Mouse (Mus musculus) olfactory bulb, adult 2 months (tissue): ENCODE data around the gene Olfr373. TPM values are rescaled to one million over a fixed set of nuclear protein-coding genes. Genes with fewer than 3 reads are reported as not detected.
"Not testable (repeated sequence)": the region's sequence is repeated elsewhere in the genome, so short reads cannot be mapped to it uniquely, and the experiment has no call there.

Source experiments
- H3K27ac ChIP-seq: fragments of 200-500 bp; 2 replicates; pipeline ENCODE4 v1.5.1; 2012; ENCODE audit warnings: low read depth, low read length; ENCODE audit not compliant: insufficient read depth
- H3K4me1 ChIP-seq: fragments of 200-500 bp; 2 replicates; pipeline ENCODE4 v1.6.1; 2012; ENCODE audit warnings: low read length; ENCODE audit not compliant: control insufficient read depth, insufficient read depth
- H3K4me3 ChIP-seq: fragments of 200-500 bp; 2 replicates; pipeline ENCODE4 v1.5.1; 2012; ENCODE audit warnings: mild to moderate bottlenecking, low read depth, low read length, moderate library complexity; ENCODE audit not compliant: insufficient read depth
- CTCF ChIP-seq: fragments of 200-500 bp; IDR thresholded peaks from 2 replicates; pipeline ENCODE4 v1.5.1; 2012; ENCODE audit warnings: low read depth, mild to moderate bottlenecking, low read length, moderate library complexity; ENCODE audit not compliant: insufficient read depth
- POLR2A ChIP-seq: fragments of 200-500 bp; IDR thresholded peaks from 2 replicates; pipeline ENCODE4 v1.6.1; 2012; ENCODE audit warnings: mild to moderate bottlenecking, low read depth, low read length, moderate library complexity; ENCODE audit not compliant: insufficient read depth
- WGBS: fragments of 180-500 bp; shearing (Covaris S2); methylation state at CpG from one replicate; pipeline ENCODE4 v1.1.7; 2018; 5-methylcytosine and 5-hydroxymethylcytosine counted together
- polyA plus RNA-seq: library from polyadenylated mRNA; stranded (reverse); fragments of >200 nt; gene quantifications from 2 replicates; pipeline ENCODE4 v1.2.4, GENCODE M21; 2012; ENCODE audit warnings: low replicate concordance; ENCODE audit not compliant: missing spikeins, insufficient read depth, insufficient read length

The Olfr373 gene
- polyA plus RNA-seq: not detected in 2 replicates

DNA sequence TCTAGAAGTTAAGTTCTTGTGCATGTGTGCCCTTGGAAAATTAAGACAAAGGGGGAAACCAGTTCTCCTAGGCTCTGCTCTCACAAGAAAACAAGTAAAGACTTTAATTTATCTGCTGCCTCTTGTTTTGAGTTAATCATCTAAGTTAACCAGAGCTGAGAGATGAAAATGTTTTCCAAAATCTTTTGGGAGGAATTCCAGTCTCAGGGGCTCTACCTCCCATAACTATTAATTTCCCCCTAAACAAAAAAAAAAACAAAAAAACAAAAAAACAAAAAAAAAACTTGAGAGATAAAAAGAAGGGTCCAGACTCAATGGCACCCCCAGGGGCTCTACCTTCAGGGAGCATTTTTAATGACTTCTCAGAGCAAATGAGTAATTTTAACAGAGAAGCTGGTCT lies at the start of gene Olfr373:
Olfr373 (plus strand) TSS at position 301 of the 400 bp plus-strand sequence.
- not testable (repeated sequence) for H3K4me1 ChIP-seq, H3K27ac ChIP-seq, H3K4me3 ChIP-seq

DNA sequence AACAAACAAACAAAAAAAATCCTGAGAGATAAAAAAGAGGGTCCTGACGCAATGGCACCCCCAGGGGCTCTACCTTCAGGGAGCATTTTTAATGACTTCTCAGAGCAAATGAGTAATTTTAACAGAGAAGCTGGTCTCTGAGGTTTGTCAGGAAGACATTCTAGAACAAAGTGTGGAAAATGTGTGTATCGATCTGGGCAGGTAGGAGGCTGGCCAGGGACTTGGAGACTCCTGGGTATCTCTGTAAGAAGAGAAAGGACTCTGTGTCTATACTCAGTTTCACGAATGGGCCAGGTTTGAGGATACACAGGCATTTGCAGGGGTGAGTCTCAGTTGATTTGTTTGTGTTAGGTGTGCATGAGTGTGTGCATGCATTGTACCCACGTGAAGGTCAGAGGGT lies 42.1 kb upstream of the Olfr373 start, which contains the start of gene Olfr372:
Olfr372 (plus strand) TSS at position 301 of the 400 bp plus-strand sequence.
- not testable (repeated sequence) for H3K27ac ChIP-seq, H3K4me3 ChIP-seq, H3K4me1 ChIP-seq
- WGBS: 78% methylated on average over 4 of the region's 4 CpGs

DNA sequence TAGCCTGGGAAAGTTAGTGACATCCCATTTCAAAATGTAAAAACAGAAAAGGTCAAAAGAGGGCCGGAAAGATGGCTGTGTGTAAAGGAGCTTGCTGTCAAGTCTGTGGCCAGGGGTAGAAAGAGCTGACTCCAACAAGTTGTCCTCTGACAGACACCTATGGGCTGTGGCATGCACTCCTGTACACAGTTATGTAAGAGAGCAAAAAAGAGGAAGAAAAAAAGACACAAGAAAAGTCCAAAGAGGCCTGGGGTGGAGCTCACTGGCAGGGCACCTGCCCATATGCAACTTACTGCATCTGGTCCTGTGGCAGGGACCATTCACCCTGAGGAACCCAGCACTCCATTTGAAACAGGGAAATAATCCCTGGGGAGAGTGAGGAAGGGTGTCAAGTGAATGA lies 40.5 kb upstream of the Olfr373 start:
- TF ChIP-seq POLR2A (no peak), CTCF (no peak)
- Histone ChIP-seq H3K27ac (no peak overlapping the region), H3K4me1 (no peaks in the 10 kb centered on the region), H3K4me3 (no peak overlapping the region)
- 68% methylated on average over 1 of the region's 1 CpGs for WGBS

DNA sequence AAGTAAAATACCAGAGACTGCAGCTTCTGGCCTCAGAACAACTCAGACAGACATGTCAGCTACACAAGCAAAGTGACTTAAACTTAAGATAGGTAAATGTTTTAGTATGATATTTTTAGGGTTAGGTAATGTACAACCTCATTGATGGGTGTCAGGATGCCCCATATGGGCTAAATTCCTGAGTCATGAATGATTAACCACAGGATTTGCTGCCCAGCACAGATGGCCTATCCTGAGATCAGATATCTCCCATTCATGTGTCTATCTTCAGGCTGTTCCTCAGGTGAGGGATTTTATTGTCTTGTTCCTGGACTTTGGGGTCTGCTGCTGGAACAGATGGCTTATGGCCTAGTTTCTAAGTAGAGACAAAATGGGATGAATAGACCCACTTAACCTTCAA lies 28.3 kb upstream of the Olfr373 start:
- H3K4me3 ChIP-seq, H3K4me1 ChIP-seq, H3K27ac ChIP-seq: not testable (repeated sequence)

DNA sequence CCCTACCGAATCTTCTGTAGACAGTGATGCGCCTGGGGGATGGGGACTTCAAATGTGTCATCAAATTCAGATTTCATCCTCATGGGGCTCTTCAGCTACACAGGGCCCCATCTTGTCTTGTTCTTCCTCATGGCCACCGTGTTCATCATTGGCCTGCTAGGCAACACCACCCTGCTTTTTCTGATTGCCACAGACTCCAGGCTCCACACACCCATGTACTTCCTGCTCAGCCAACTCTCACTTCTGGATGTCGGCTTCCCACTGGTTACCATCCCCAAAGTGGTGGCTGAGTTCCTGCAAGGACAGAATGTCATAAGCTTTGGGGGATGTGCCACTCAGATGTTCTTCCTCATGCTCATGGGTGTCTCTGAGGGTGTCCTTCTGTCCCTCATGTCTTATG lies 25.3 kb upstream of the Olfr373 start:
- H3K4me1 ChIP-seq, H3K27ac ChIP-seq, H3K4me3 ChIP-seq: not testable (repeated sequence)
- WGBS: 84% methylated on average over 3 of the region's 4 CpGs

DNA sequence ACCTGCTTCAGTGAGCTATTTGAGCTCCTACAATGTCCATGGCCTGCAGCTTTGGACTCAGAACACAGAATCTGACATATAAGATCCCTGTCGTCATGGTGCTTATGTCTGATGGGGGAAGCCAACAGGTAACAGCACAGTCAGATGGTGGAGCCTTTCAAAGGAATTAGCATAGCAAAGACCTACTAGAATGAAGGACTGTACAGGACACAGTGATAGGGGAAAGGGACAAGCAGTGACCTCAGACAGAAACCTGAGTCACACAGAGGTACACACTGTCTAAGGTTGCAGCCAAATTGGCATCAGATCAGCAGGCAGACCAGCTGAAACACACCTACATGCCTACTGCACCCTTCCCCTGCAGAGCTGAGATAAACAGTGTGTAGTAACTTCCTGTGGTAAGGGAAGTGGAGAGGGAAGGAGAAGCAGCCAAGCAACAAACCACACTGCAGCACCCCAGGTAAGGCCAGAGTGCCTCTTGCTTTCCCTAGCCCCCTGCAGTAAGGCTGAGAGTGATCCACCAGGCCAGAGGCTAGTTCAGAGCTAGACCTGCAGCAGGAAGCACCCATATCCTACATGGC lies 16.1 kb upstream of the Olfr373 start:
- not testable (repeated sequence) for H3K4me3 ChIP-seq, H3K27ac ChIP-seq, H3K4me1 ChIP-seq
- WGBS: 85% methylated on average over 1 of the region's 1 CpGs

DNA sequence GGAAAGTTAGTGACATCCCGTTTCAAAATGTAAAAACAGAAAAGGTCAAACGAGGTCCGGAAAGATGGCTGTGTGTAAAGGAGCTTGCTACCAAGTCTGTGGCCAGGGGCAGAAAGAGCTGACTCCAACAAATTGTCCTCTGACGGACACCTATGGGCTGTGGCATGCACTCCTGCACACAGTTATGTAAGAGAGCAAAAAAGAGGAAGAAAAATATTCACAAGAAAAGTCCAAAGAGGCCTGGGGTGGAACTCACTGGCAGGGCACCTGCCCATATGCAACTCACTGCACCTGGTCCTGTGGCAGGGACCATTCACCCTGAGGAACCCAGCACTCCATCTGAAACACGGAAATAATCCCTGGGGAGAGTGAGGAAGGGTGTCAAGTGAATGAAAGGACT lies 1.8 kb downstream of the Olfr373 start:
- Histone ChIP-seq H3K27ac (no peak overlapping the region), H3K4me3 (no peak overlapping the region), H3K4me1 (no peaks in the 10 kb centered on the region)
- TF ChIP-seq POLR2A (no peak), CTCF (no peak)
- WGBS: 73% methylated on average over 5 of the region's 5 CpGs

DNA sequence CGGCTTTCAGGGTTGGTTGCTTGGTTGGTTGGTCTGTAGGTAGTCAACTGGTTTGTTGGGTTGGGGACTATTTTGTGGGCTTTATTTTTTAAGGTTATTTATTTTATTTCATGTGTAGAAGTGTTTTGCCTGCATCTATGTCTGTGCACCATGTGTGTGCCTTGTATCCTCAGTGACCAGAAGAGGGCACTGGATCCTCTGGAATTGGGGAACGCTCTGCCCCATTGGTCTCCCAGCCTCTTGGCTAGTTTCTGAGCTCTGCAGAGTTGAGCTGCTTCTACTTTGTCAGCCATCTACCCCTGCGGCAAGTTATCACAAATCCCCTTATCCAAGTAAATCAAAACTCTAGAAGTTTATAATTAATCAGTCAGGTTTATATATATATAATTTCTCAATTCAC lies 4.6 kb downstream of the Olfr373 start:
- not testable (repeated sequence) for H3K4me1 ChIP-seq, H3K27ac ChIP-seq
- 80% methylated on average over 3 of the region's 3 CpGs for WGBS

DNA sequence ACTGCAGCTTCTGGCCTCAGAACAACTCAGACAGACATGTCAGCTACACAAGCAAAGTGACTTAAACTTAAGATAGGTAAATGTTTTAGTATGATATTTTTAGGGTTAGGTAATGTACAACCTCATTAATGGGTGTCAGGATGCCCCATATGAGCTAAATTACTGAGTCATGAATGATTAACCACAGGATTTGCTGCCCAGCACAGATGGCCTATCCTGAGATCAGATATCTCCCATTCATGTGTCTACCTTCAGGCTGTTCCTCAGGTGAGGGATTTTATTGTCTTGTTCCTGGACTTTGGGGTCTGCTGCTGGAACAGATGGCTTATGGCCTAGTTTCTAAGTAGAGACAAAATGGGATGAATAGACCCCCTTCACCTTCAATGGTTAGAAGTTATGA lies 13.7 kb downstream of the Olfr373 start:
- not testable (repeated sequence) for H3K4me1 ChIP-seq, H3K4me3 ChIP-seq, H3K27ac ChIP-seq

More for the DNA sequence above, 4.6 kb downstream of the Olfr373 start:
- not testable (repeated sequence) for H3K4me3 ChIP-seq

DNA sequence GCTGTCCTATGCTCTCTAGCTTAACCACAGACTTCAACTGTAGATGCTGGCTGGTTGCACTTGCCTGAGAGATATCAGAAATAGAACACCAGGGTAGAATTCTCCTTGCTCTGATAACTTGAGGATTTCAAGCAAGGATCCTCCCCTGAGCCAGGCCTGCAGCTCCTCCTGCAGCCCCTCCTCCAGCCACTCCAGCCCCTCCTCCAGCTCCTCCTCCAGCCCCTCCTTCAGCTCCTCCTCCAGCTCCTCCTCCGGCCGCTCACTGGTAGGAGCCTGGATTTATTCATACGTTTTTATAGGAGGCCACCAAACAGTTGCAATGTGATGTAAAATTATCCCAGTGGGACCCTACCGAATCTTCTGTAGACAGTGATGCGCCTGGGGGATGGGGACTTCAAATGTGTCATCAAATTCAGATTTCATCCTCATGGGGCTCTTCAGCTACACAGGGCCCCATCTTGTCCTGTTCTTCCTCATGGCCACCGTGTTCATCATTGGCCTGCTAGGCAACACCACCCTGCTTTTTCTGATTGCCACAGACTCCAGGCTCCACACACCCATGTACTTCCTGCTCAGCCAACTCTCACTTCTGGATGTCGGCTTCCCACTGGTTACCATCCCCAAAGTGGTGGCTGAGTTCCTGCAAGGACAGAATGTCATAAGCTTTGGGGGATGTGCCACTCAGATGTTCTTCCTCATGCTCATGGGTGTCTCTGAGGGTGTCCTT lies 16.6 kb downstream of the Olfr373 start:
- H3K4me1 ChIP-seq, H3K27ac ChIP-seq, H3K4me3 ChIP-seq: not testable (repeated sequence)
- WGBS: 58% methylated on average over 6 of the region's 7 CpGs

DNA sequence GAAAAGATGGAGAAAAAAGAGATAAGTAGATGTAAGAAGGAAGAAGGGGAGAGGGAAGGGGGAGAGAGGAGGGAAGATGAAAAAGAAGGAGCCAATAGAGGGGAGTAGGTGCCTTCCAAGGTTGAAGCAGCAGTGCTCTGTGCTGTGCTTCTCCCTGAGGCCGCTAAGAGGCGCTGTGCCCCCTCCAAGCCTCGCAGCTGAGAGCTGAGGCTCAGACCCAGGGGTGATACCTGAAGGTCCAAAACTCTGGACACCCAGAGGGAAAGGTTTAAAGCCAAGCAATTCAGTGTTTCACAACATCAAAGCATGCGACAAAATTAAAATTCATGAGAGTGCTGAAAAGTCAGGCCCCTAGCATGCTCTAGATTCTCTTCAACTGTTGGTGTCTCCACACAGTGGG lies 22.2 kb downstream of the Olfr373 start:
- H3K4me3 ChIP-seq: no peak overlapping the region
- TF ChIP-seq CTCF (no peak), POLR2A (no peak)
- WGBS: 20% methylated on average over 4 of the region's 4 CpGs
- no peak overlapping the region for H3K27ac ChIP-seq
- H3K4me1 ChIP-seq: no peaks in the 10 kb centered on the region
